Mouse (Mus musculus) gastrocnemius, adult 18-20 months (tissue): ENCODE measurements around the gene Cd302. TPM values are rescaled to one million over a fixed set of nuclear protein-coding genes. Genes with fewer than 3 reads are reported as not detected.

Source experiments
- total RNA-seq, 2 experiments: library from RNA; stranded (reverse); gene quantifications; 2 replicates each; pipeline ENCODE4 v1.2.3; 2021

Gene Cd302
- total RNA-seq, 2 experiments from 2014 or later = 7.6 to 10.1 TPM

Other genes starting within 250 kb of the Cd302 start
- 10 to 100 TPM; 29.5 to 35.1 TPM for gene Baz2b, start 74.6 kb downstream of the Cd302 start, total RNA-seq
- 10 to 100 TPM; 23.2 to 26.8 TPM for gene March7, start 74.6 kb downstream of the Cd302 start, total RNA-seq
- under 1 TPM; 0.09 to 0.14 TPM for gene Ly75, start 98.8 kb upstream of the Cd302 start, total RNA-seq